Mouse (Mus musculus) embryonic facial prominence, embryonic 15.5 days (tissue): ENCODE measurements at regions not wholly inside any gene's neighbourhood (a gene's known extent, or its start where the extent isn't known, plus 50 kb on each side); places are given as distances from the start of the nearest gene placed in this dataset.
A peak's percentile ranks its signal among the peaks of the same experiment; 100 is the strongest.

ENCODE experiments used
- ATAC-seq: fragments of 200-750 bp; cut with Nextera tagmentation; 2 replicates; pipeline ENCODE4 v1.8.0; 2017; ENCODE audit warnings: low read depth, moderate TSS enrichment; ENCODE audit not compliant: insufficient number of reproducible peaks, low FRiP score, low TSS enrichment
- H3K27ac ChIP-seq: fragments of 300-500 bp; sonication (generic); replicated peaks from 2 replicates; pipeline ENCODE4 v1.5.1; 2015; ENCODE audit warnings: mild to moderate bottlenecking, inconsistent platforms
- H3K27me3 ChIP-seq: fragments of 300-500 bp; sonication (generic); 2 replicates; pipeline ENCODE4 v1.6.1; 2015; ENCODE audit warnings: inconsistent platforms
- H3K36me3 ChIP-seq: fragments of 300-500 bp; sonication (generic); 2 replicates; pipeline ENCODE4 v1.6.1; 2015; ENCODE audit warnings: mild to moderate bottlenecking, inconsistent platforms
- H3K4me1 ChIP-seq: fragments of 300-500 bp; sonication (generic); 2 replicates; pipeline ENCODE4 v1.6.1; 2015; ENCODE audit warnings: inconsistent platforms
- H3K4me2 ChIP-seq: fragments of 300-500 bp; sonication (generic); replicated peaks from 2 replicates; pipeline ENCODE4 v1.6.1; 2015; ENCODE audit warnings: mild to moderate bottlenecking, inconsistent platforms
- H3K4me3 ChIP-seq: fragments of 300-500 bp; sonication (generic); replicated peaks from 2 replicates; pipeline ENCODE4 v1.5.1; 2015; ENCODE audit warnings: mild to moderate bottlenecking, inconsistent platforms
- H3K9ac ChIP-seq: fragments of 300-500 bp; sonication (generic); 2 replicates; pipeline ENCODE4 v1.6.1; 2015; ENCODE audit warnings: inconsistent platforms
- H3K9me3 ChIP-seq: fragments of 300-500 bp; sonication (generic); replicated peaks from 2 replicates; pipeline ENCODE4 v1.6.1; 2016; ENCODE audit warnings: inconsistent platforms
- WGBS: fragments of 180-500 bp; shearing (Covaris S2); methylation state at CpG from one replicate; pipeline ENCODE4 v1.1.7; 2015; 5-methylcytosine and 5-hydroxymethylcytosine counted together

DNA sequence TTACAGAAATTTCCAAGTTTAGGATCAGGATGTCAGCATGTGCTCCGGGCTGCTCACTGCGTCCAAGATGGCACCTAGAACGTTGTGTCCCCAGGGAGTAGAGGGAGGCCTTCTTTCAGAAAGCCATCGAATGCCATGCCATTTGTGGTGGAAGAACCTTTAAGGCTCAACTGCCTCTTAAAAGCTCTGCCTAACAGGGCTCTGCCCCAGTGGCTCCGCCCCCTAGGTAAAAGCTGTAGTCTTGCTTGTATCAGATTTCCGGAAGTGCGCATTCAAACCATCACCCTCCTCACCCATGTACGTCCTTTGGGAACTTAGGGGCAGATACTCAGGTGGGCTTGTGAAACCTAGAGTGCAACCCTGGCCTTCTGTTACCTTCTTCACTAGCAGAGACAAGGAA is 54.0 kb upstream of the Psmd7 start:
- ATAC-seq, result no peak
- no peaks in the 10 kb centered on the region for H3K4me1 ChIP-seq
- no peak overlapping the region for H3K4me3 ChIP-seq
- H3K4me2 ChIP-seq, result no peak overlapping the region
- no peaks in the 10 kb centered on the region for H3K9me3 ChIP-seq
- no peak overlapping the region for H3K9ac ChIP-seq
- no peaks in the 10 kb centered on the region for H3K27me3 ChIP-seq
- no peaks in the 10 kb centered on the region for H3K36me3 ChIP-seq
- no peak overlapping the region for H3K27ac ChIP-seq
- WGBS, result 76% methylated on average over 8 of the region's 8 CpGs

GRCm38 (mm10) chr8:107647936-107648335 is 59.7 kb upstream of the Psmd7 start:
- Histone ChIP-seq H3K4me2 (no peak overlapping the region), H3K36me3 (no peaks in the 10 kb centered on the region), H3K4me1 (no peaks in the 10 kb centered on the region), H3K27me3 (no peaks in the 10 kb centered on the region), H3K4me3 (no peak overlapping the region), H3K9ac (no peak overlapping the region), H3K27ac (no peak overlapping the region), H3K9me3 (no peaks in the 10 kb centered on the region)
- no peak for ATAC-seq
- WGBS, result 87% methylated on average over 8 of the region's 8 CpGs

GRCm38 (mm10) chr8:107650306-107650705 is 62.0 kb upstream of the Psmd7 start:
- no peaks in the 10 kb centered on the region for H3K4me1 ChIP-seq
- WGBS, result 75% methylated on average over 9 of the region's 9 CpGs
- no peak overlapping the region for H3K4me3 ChIP-seq
- H3K4me2 ChIP-seq, result no peak overlapping the region
- no peaks in the 10 kb centered on the region for H3K27me3 ChIP-seq
- no peaks in the 10 kb centered on the region for H3K36me3 ChIP-seq
- no peak for ATAC-seq
- no peak overlapping the region for H3K9ac ChIP-seq
- H3K9me3 ChIP-seq, result no peaks in the 10 kb centered on the region
- H3K27ac ChIP-seq, result no peak overlapping the region

- no peak for ATAC-seq
- Histone ChIP-seq H3K4me2 (no peak overlapping the region), H3K27ac (no peak overlapping the region), H3K9me3 (no peaks in the 10 kb centered on the region), H3K36me3 (no peaks in the 10 kb centered on the region), H3K27me3 (no peaks in the 10 kb centered on the region), H3K9ac (no peak overlapping the region), H3K4me1 (no peaks in the 10 kb centered on the region), H3K4me3 (no peak overlapping the region)
- WGBS, result 79% methylated on average over 11 of the region's 11 CpGs
Observed at GRCm38 (mm10) chr8:107651424-107651823, 63.2 kb upstream of the Psmd7 start.

DNA sequence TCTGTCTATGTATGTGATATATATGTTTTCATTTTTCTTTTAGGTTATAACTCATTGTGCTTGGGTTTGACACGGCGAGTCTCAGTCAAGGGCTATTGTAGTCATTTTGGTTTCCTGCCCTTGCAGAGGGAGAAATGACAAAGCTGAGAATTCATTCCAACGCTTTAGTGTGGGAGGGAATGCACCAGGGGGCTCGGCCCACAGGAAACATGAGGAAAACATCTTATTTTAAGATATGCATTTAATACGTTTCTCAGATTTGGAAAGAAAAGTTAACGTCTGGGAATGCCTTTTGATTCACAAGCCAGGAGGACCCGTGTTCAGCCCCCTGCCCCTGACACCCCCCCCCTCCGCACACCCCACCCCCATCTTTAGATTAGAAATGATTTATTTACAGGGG is 64.0 kb upstream of the Psmd7 start:
- Histone ChIP-seq H3K9ac (no peak overlapping the region), H3K4me2 (no peak overlapping the region), H3K9me3 (no peaks in the 10 kb centered on the region), H3K36me3 (no peaks in the 10 kb centered on the region), H3K27ac (no peak overlapping the region), H3K27me3 (no peaks in the 10 kb centered on the region), H3K4me1 (no peaks in the 10 kb centered on the region), H3K4me3 (no peak overlapping the region)
- WGBS, result 61% methylated on average over 8 of the region's 8 CpGs
- no peak for ATAC-seq

- H3K27ac ChIP-seq, result no peak overlapping the region
- H3K9ac ChIP-seq, result no peak overlapping the region
- no peaks in the 10 kb centered on the region for H3K4me1 ChIP-seq
- ATAC-seq, result no peak
- no peak overlapping the region for H3K4me3 ChIP-seq
- no peaks in the 10 kb centered on the region for H3K9me3 ChIP-seq
- H3K36me3 ChIP-seq, result no peaks in the 10 kb centered on the region
- no peaks in the 10 kb centered on the region for H3K27me3 ChIP-seq
- 86% methylated on average over 10 of the region's 10 CpGs for WGBS
- H3K4me2 ChIP-seq, result no peak overlapping the region
Observed at GRCm38 (mm10) chr8:107653711-107654110, 65.4 kb upstream of the Psmd7 start.

- H3K27me3 ChIP-seq, result no peaks in the 10 kb centered on the region
- no peaks in the 10 kb centered on the region for H3K4me1 ChIP-seq
- H3K4me3 ChIP-seq, result no peak overlapping the region
- H3K4me2 ChIP-seq, result no peak overlapping the region
- H3K27ac ChIP-seq, result no peak overlapping the region
- no peaks in the 10 kb centered on the region for H3K9me3 ChIP-seq
- WGBS, result 72% methylated on average over 5 of the region's 5 CpGs
- no peak overlapping the region for H3K9ac ChIP-seq
- ATAC-seq, result no peak
- no peaks in the 10 kb centered on the region for H3K36me3 ChIP-seq
Observed at GRCm38 (mm10) chr8:107656622-107657021, 68.4 kb upstream of the Psmd7 start.

GRCm38 (mm10) chr8:107657741-107658140 is 69.5 kb upstream of the Psmd7 start:
- no peak for ATAC-seq
- no peak overlapping the region for H3K9ac ChIP-seq
- no peak overlapping the region for H3K4me2 ChIP-seq
- H3K4me3 ChIP-seq, result no peak overlapping the region
- H3K27me3 ChIP-seq, result no peaks in the 10 kb centered on the region
- no peak overlapping the region for H3K27ac ChIP-seq
- no peaks in the 10 kb centered on the region for H3K4me1 ChIP-seq
- no peaks in the 10 kb centered on the region for H3K9me3 ChIP-seq
- no peaks in the 10 kb centered on the region for H3K36me3 ChIP-seq
- 91% methylated on average over 4 of the region's 4 CpGs for WGBS

GRCm38 (mm10) chr8:107658386-107658785 is 70.1 kb upstream of the Psmd7 start:
- Histone ChIP-seq H3K27me3 (no peaks in the 10 kb centered on the region), H3K36me3 (no peaks in the 10 kb centered on the region), H3K4me1 (no peaks in the 10 kb centered on the region), H3K4me3 (no peak overlapping the region), H3K27ac (no peak overlapping the region), H3K4me2 (no peak overlapping the region), H3K9ac (no peak overlapping the region), H3K9me3 (no peaks in the 10 kb centered on the region)
- no peak for ATAC-seq
- WGBS, result 93% methylated on average over 6 of the region's 6 CpGs

DNA sequence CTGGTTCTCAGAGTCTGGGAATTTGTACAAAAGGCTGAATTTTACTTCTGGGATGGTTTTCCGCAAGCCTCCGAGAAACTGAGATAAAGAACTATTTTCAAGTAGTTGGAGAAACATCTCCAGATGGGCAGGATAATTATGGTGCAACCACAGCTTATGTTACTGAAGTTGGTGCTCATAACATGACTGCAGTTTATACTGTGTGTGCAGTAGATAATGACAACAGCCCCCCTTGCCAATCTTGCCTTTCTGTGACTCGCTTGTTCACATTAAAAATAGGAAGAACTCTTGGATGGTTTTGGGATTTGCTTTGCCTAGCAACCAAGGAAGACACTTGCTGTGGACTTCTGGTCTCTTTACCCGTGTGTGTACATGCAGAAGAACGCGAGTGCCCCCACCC is 72.4 kb upstream of the Psmd7 start:
- ATAC-seq, result no peak

GRCm38 (mm10) chr8:107669608-107670007 is 81.3 kb upstream of the Psmd7 start:
- H3K9ac ChIP-seq, result no peak overlapping the region
- no peak overlapping the region for H3K4me2 ChIP-seq
- H3K27me3 ChIP-seq, result no peaks in the 10 kb centered on the region
- H3K4me3 ChIP-seq, result no peak overlapping the region
- H3K27ac ChIP-seq, result no peak overlapping the region
- no peaks in the 10 kb centered on the region for H3K36me3 ChIP-seq
- WGBS, result 81% methylated on average over 5 of the region's 5 CpGs
- no peak for ATAC-seq
- peaks cover 5% of the 10 kb centered on the region; the same call in 1 of the 2 replicates for H3K4me1 ChIP-seq
- H3K9me3 ChIP-seq, result no peaks in the 10 kb centered on the region

More for the DNA sequence above, 72.4 kb upstream of the Psmd7 start:
- no peaks in the 10 kb centered on the region for H3K36me3 ChIP-seq
- WGBS, result 82% methylated on average over 6 of the region's 6 CpGs
- H3K9me3 ChIP-seq, result no peaks in the 10 kb centered on the region
- no peak overlapping the region for H3K4me3 ChIP-seq
- H3K27ac ChIP-seq, result no peak overlapping the region
- H3K4me2 ChIP-seq, result no peak overlapping the region
- no peaks in the 10 kb centered on the region for H3K27me3 ChIP-seq
- no peak overlapping the region for H3K9ac ChIP-seq
- H3K4me1 ChIP-seq, result no peaks in the 10 kb centered on the region

DNA sequence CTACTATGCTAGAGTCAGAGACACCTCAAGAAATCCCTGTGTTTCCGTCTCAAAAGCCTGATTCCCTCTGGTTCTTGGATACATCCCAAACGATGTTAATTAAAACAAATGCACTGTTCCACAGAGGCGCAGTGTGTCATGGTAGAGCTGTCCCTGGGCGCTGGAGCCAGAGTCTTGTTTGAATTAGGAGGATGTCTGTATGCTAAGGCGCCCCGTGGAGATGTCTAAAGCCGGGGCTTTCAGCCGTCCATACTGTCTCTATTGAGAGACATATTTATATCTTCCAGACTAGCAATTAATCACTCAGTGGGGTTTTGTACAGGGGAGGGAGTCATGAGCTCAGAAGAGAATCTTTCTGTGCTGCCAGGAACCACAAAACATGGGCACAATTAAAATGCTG is 83.2 kb upstream of the Psmd7 start:
- Histone ChIP-seq H3K4me2 (0 out of 2 replicates have a peak overlapping the region, but pooled peaks have one; percentile 3), H3K27ac (no peak overlapping the region), H3K4me1 (peaks cover 5% of the 10 kb centered on the region; the same call in 1 of the 2 replicates), H3K27me3 (peaks cover 3% of the 10 kb centered on the region; the same call in 1 of the 2 replicates), H3K9me3 (no peaks in the 10 kb centered on the region), H3K9ac (no peak overlapping the region), H3K4me3 (no peak overlapping the region), H3K36me3 (no peaks in the 10 kb centered on the region)
- 27% methylated on average over 8 of the region's 8 CpGs for WGBS
- no peak; the same call in 1 of the 2 replicates for ATAC-seq
